Mouse (Mus musculus): Measurements from ENCODE around the gene Ajuba. TPM values are rescaled to one million over a fixed set of nuclear protein-coding genes. Genes with fewer than 3 reads are reported as not detected.
A peak's percentile ranks its signal among the peaks of the same experiment; 100 is the strongest.

Gene Ajuba
- polyA plus RNA-seq, 1 experiment from 2014 or later: 52.8 TPM

GRCm38 (mm10) chr14:54607226-54607625, 29.9 kb upstream of the Ajuba start:
- no peak overlapping the region for H3K4me2 ChIP-seq
- H3K27ac ChIP-seq: no peak overlapping the region
- no peaks in the 10 kb centered on the region for H3K9me3 ChIP-seq
- ATAC-seq (ENCODE audit: borderline replicate concordance, extremely low read depth, low FRiP score, low TSS enrichment): no peak
- H3K36me3 ChIP-seq: peaks cover 7% of the 10 kb centered on the region; the same call in 1 of the 2 replicates
- H3K27me3 ChIP-seq: no peaks in the 10 kb centered on the region
- no peak overlapping the region for H3K9ac ChIP-seq
- no peak overlapping the region for H3K4me3 ChIP-seq
- WGBS: 36% methylated on average over 8 of the region's 8 CpGs
- H3K4me1 ChIP-seq: peaks cover 18% of the 10 kb centered on the region

GRCm38 (mm10) chr14:54605752-54606321, 28.5 kb upstream of the Ajuba start, which contains the start of gene 4931414P19Rik:
Gene 4931414P19Rik (minus strand): TSS chr14:54605993.
- Histone ChIP-seq H3K4me1 (peaks cover 20% of the 10 kb centered on the region), H3K27me3 (no peaks in the 10 kb centered on the region), H3K4me2 (peak within 1 kb of the TSS; percentile 71), H3K36me3 (no peaks in the 10 kb centered on the region), H3K4me3 (peak within 1 kb of the TSS; percentile 52), H3K9ac (peak within 1 kb of the TSS; percentile 54), H3K27ac (peak within 1 kb of the TSS; percentile 86), H3K9me3 (no peaks in the 10 kb centered on the region)
- 1% methylated on average over 39 of the region's 39 CpGs for WGBS
- peak; percentile 69; the same call in 1 of the 2 replicates for ATAC-seq (ENCODE audit: borderline replicate concordance, extremely low read depth, low FRiP score, low TSS enrichment)

- peak overlapping the region; percentile 53 for H3K4me2 ChIP-seq
- H3K36me3 ChIP-seq: no peaks in the 10 kb centered on the region
- H3K9me3 ChIP-seq: no peaks in the 10 kb centered on the region
- no peaks in the 10 kb centered on the region for H3K27me3 ChIP-seq
- WGBS: 78% methylated on average over 8 of the region's 8 CpGs
- H3K4me3 ChIP-seq: peak overlapping the region; percentile 65
- ATAC-seq (ENCODE audit: borderline replicate concordance, extremely low read depth, low FRiP score, low TSS enrichment): no peak
- H3K27ac ChIP-seq: peak overlapping the region; percentile 93
- peaks cover 20% of the 10 kb centered on the region for H3K4me1 ChIP-seq
- H3K9ac ChIP-seq: no peak overlapping the region
These were observed 26.3 kb upstream of the Ajuba start for GRCm38 (mm10) chr14:54603686-54604085.

- Histone ChIP-seq H3K4me1 (peaks cover 20% of the 10 kb centered on the region), H3K27ac (peak overlapping the region; percentile 93), H3K9me3 (no peaks in the 10 kb centered on the region), H3K4me2 (peak overlapping the region; percentile 53), H3K9ac (peak overlapping the region; percentile 77), H3K27me3 (no peaks in the 10 kb centered on the region), H3K36me3 (no peaks in the 10 kb centered on the region), H3K4me3 (peak overlapping the region; percentile 65)
- peak; percentile 98 for ATAC-seq (ENCODE audit: borderline replicate concordance, extremely low read depth, low FRiP score, low TSS enrichment)
- under 1% methylated on average over 46 of the region's 46 CpGs for WGBS
These were observed 25.8 kb upstream of the Ajuba start for GRCm38 (mm10) chr14:54603038-54603654.

GRCm38 (mm10) chr14:54602613-54603012, 25.3 kb upstream of the Ajuba start:
- H3K4me1 ChIP-seq: peaks cover 20% of the 10 kb centered on the region
- no peaks in the 10 kb centered on the region for H3K27me3 ChIP-seq
- H3K36me3 ChIP-seq: no peaks in the 10 kb centered on the region
- peak overlapping the region; percentile 93 for H3K27ac ChIP-seq
- H3K4me2 ChIP-seq: peak overlapping the region; percentile 53
- H3K4me3 ChIP-seq: peak overlapping the region; percentile 65
- no peak for ATAC-seq (ENCODE audit: borderline replicate concordance, extremely low read depth, low FRiP score, low TSS enrichment)
- peak overlapping the region; percentile 77 for H3K9ac ChIP-seq
- WGBS: 36% methylated on average over 4 of the region's 4 CpGs
- no peaks in the 10 kb centered on the region for H3K9me3 ChIP-seq

GRCm38 (mm10) chr14:54601601-54602000, 24.2 kb upstream of the Ajuba start:
- H3K4me1 ChIP-seq: peaks cover 20% of the 10 kb centered on the region
- H3K4me2 ChIP-seq: no peak overlapping the region
- no peak for ATAC-seq (ENCODE audit: borderline replicate concordance, extremely low read depth, low FRiP score, low TSS enrichment)
- H3K36me3 ChIP-seq: no peaks in the 10 kb centered on the region
- H3K9me3 ChIP-seq: no peaks in the 10 kb centered on the region
- H3K4me3 ChIP-seq: no peak overlapping the region
- no peaks in the 10 kb centered on the region for H3K27me3 ChIP-seq
- H3K27ac ChIP-seq: no peak overlapping the region
- no peak overlapping the region for H3K9ac ChIP-seq
- 23% methylated on average over 2 of the region's 2 CpGs for WGBS

GRCm38 (mm10) chr14:54597084-54597483, 19.7 kb upstream of the Ajuba start:
- ATAC-seq (ENCODE audit: borderline replicate concordance, extremely low read depth, low FRiP score, low TSS enrichment): no peak
- H3K4me3 ChIP-seq: no peak overlapping the region

GRCm38 (mm10) chr14:54594631-54595414, 17.5 kb upstream of the Ajuba start:
- peaks cover 3% of the 10 kb centered on the region; the same call in 1 of the 2 replicates for H3K4me1 ChIP-seq
- ATAC-seq (ENCODE audit: borderline replicate concordance, extremely low read depth, low FRiP score, low TSS enrichment): no peak

More at GRCm38 (mm10) chr14:54597084-54597483, 19.7 kb upstream of the Ajuba start:
- no peak overlapping the region for H3K4me2 ChIP-seq
- H3K9ac ChIP-seq: no peak overlapping the region
- no peak overlapping the region for H3K27ac ChIP-seq
- 75% methylated on average over 7 of the region's 7 CpGs for WGBS
- H3K27me3 ChIP-seq: no peaks in the 10 kb centered on the region
- H3K36me3 ChIP-seq: peaks cover 13% of the 10 kb centered on the region
- peaks cover 4% of the 10 kb centered on the region for H3K4me1 ChIP-seq
- no peaks in the 10 kb centered on the region for H3K9me3 ChIP-seq

GRCm38 (mm10) chr14:54594055-54594454, 16.7 kb upstream of the Ajuba start:
- WGBS: 90% methylated on average over 3 of the region's 3 CpGs
- Histone ChIP-seq H3K9ac (no peak overlapping the region), H3K27ac (no peak overlapping the region), H3K36me3 (peaks cover 16% of the 10 kb centered on the region), H3K27me3 (no peaks in the 10 kb centered on the region), H3K4me1 (peaks cover 3% of the 10 kb centered on the region; the same call in 1 of the 2 replicates), H3K9me3 (no peaks in the 10 kb centered on the region), H3K4me3 (no peak overlapping the region), H3K4me2 (no peak overlapping the region)
- no peak for ATAC-seq (ENCODE audit: borderline replicate concordance, extremely low read depth, low FRiP score, low TSS enrichment)

More at GRCm38 (mm10) chr14:54594631-54595414, 17.5 kb upstream of the Ajuba start:
- Histone ChIP-seq H3K4me3 (no peak overlapping the region), H3K4me2 (0 out of 2 replicates have a peak overlapping the region, but pooled peaks have one; percentile 2), H3K36me3 (peaks cover 16% of the 10 kb centered on the region), H3K27ac (no peak overlapping the region), H3K9ac (no peak overlapping the region), H3K9me3 (no peaks in the 10 kb centered on the region), H3K27me3 (no peaks in the 10 kb centered on the region)
- 68% methylated on average over 28 of the region's 28 CpGs for WGBS

GRCm38 (mm10) chr14:54592319-54592934, 15.1 kb upstream of the Ajuba start:
- Histone ChIP-seq H3K4me3 (no peak overlapping the region), H3K9me3 (no peaks in the 10 kb centered on the region), H3K4me1 (peaks cover 3% of the 10 kb centered on the region; the same call in 1 of the 2 replicates), H3K9ac (no peak overlapping the region), H3K4me2 (no peak overlapping the region), H3K27ac (peak overlapping the region; percentile 17; the same call in 1 of the 2 replicates), H3K36me3 (peaks cover 20% of the 10 kb centered on the region), H3K27me3 (no peaks in the 10 kb centered on the region)
- peak; percentile 61; the same call in 1 of the 2 replicates for ATAC-seq (ENCODE audit: borderline replicate concordance, extremely low read depth, low FRiP score, low TSS enrichment)
- 50% methylated on average over 10 of the region's 10 CpGs for WGBS

- H3K27ac ChIP-seq: no peak overlapping the region
- H3K4me1 ChIP-seq: peaks cover 3% of the 10 kb centered on the region; the same call in 1 of the 2 replicates
- H3K9me3 ChIP-seq: no peaks in the 10 kb centered on the region
- ATAC-seq (ENCODE audit: borderline replicate concordance, extremely low read depth, low FRiP score, low TSS enrichment): no peak
- no peak overlapping the region for H3K9ac ChIP-seq
- no peaks in the 10 kb centered on the region for H3K27me3 ChIP-seq
- H3K4me2 ChIP-seq: no peak overlapping the region
- H3K4me3 ChIP-seq: no peak overlapping the region
- peaks cover 20% of the 10 kb centered on the region for H3K36me3 ChIP-seq
- WGBS: 95% methylated on average over 16 of the region's 16 CpGs
These were observed 13.7 kb upstream of the Ajuba start for GRCm38 (mm10) chr14:54591056-54591455.

All from lung, embryonic 15.5 days (tissue).